Mouse (Mus musculus) MEL (cell line): ENCODE measurements around the gene Vcp.

Experiments used
- CTCF ChIP-seq, 3 experiments: IDR thresholded peaks in 2 of 3; conservative IDR thresholded peaks in 1 of 3; 2 replicates each; pipeline ENCODE4 v1.5.1; 2011 to 2012; ENCODE audit warnings: low read length in 3 of 3, low read depth in 2 of 3, mild to moderate bottlenecking in 2 of 3, improper control_type of control experiment in 1 of 3, inconsistent platforms in 1 of 3, mixed read lengths in 1 of 3, moderate library complexity in 1 of 3; ENCODE audit not compliant: control insufficient read depth in 1 of 3, insufficient read depth in 1 of 3, poor library complexity in 1 of 3, severe bottlenecking in 1 of 3
- E2F4 ChIP-seq: IDR thresholded peaks from 2 replicates; pipeline ENCODE4 v1.6.1; 2011; ENCODE audit warnings: low read depth, low read length, improper control_type of control experiment, borderline replicate concordance
- EP300 ChIP-seq, 2 experiments: IDR thresholded peaks; 2 replicates each; pipeline ENCODE4 v1.6.1; 2011; ENCODE audit warnings: improper control_type of control experiment in 2 of 2, low read length in 2 of 2, low read depth in 1 of 2, mild to moderate bottlenecking in 1 of 2
- HCFC1 ChIP-seq: IDR thresholded peaks from 2 replicates; pipeline ENCODE4 v1.6.1; 2012; ENCODE audit warnings: low read depth, mild to moderate bottlenecking, inconsistent platforms, low read length, improper control_type of control experiment, moderate library complexity
- JUND ChIP-seq: IDR thresholded peaks from 2 replicates; pipeline ENCODE4 v1.6.1; 2011; ENCODE audit warnings: low read depth, mild to moderate bottlenecking, improper control_type of control experiment, low read length
- KAT2A ChIP-seq: conservative IDR thresholded peaks from 2 replicates; pipeline ENCODE4 v1.6.1; 2012; ENCODE audit warnings: low read depth, low read length, improper control_type of control experiment, inconsistent platforms
- MEF2A ChIP-seq: IDR thresholded peaks from 2 replicates; pipeline ENCODE4 v1.6.1; 2014; ENCODE audit warnings: low read depth, mild to moderate bottlenecking, inconsistent platforms, low read length, improper control_type of control experiment; ENCODE audit not compliant: poor library complexity, insufficient replicate concordance, severe bottlenecking; ENCODE audit errors: extremely low read depth
- NELFE ChIP-seq: IDR thresholded peaks from 2 replicates; pipeline ENCODE4 v1.6.1; 2011; ENCODE audit warnings: low read depth, low read length, improper control_type of control experiment
- NRF1 ChIP-seq: IDR thresholded peaks from 2 replicates; pipeline ENCODE4 v1.6.1; 2014; ENCODE audit warnings: low read depth, mild to moderate bottlenecking, inconsistent platforms, low read length, improper control_type of control experiment, moderate library complexity; ENCODE audit not compliant: poor library complexity, insufficient read depth, severe bottlenecking
- POLR2A ChIP-seq, 2 experiments: IDR thresholded peaks; 2 replicates each; pipeline ENCODE4 v1.6.1; 2011 to 2012; ENCODE audit warnings: low read length in 2 of 2, mild to moderate bottlenecking in 2 of 2, control low read depth in 1 of 2, improper control_type of control experiment in 1 of 2, low read depth in 1 of 2, moderate library complexity in 1 of 2; ENCODE audit not compliant: control insufficient read depth in 1 of 2, insufficient read depth in 1 of 2, poor library complexity in 1 of 2
- RCOR1 ChIP-seq: IDR thresholded peaks from 2 replicates; pipeline ENCODE4 v1.6.1; 2012; ENCODE audit warnings: low read depth, mild to moderate bottlenecking, inconsistent platforms, low read length, improper control_type of control experiment

DNA sequence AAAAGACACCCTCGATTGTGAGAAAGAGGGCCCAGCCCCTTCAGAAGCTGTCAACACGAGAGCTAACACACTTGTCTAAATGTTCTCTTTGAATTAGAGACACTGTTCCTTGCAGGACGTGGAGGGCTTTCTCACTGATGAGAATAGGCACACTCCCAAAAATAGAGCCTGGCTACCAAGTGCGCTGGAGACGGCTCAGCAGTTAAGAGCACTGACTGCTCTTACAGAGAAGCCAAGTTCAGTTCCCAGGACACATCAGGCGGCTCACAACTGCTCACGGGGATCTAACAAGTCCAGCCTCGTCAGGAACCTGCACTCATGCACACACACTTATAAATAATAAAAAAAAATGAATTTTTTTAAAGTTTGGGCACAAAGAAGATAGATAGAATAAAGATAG lies 41.4 kb downstream of the Vcp start:
- TF ChIP-seq NRF1 (no peak), CTCF (IDR thresholded peaks at IDR 0.05 in 2 of 3, conservative IDR thresholded peaks at IDR 0.05 in 1 of 3; ENCODE audit: control insufficient read depth in 1 of 3, insufficient read depth in 1 of 3, low read depth in 2 of 3, low read length in 3 of 3, poor library complexity in 1 of 3, severe bottlenecking in 1 of 3) (no peak), JUND (no peak), HCFC1 (no peak), POLR2A (IDR thresholded peaks at IDR 0.05; ENCODE audit: control insufficient read depth in 1 of 2, insufficient read depth in 1 of 2, low read depth in 1 of 2, low read length in 2 of 2, poor library complexity in 1 of 2) (no peak), NELFE (no peak), MEF2A (no peak), EP300 (IDR thresholded peaks at IDR 0.05; ENCODE audit: low read depth in 1 of 2, low read length in 2 of 2) (no peak), RCOR1 (no peak), E2F4 (no peak), KAT2A (no peak)
